Mouse (Mus musculus) spleen, postnatal 0 days (tissue): Measurements from ENCODE around the gene Trim69. TPM values are rescaled to one million over a fixed set of nuclear protein-coding genes. Genes with fewer than 3 reads are reported as not detected.

ENCODE experiments used
- polyA plus RNA-seq: library from polyadenylated mRNA; unstranded; fragments of >200 nt; fragmentation: Nextera tagmentation; extraction: Ambion mirVana; gene quantifications from 2 replicates; pipeline ENCODE4 v1.2.1, GENCODE M21; 2015

The Trim69 gene
- not detected in 2 replicates for polyA plus RNA-seq

DNA sequence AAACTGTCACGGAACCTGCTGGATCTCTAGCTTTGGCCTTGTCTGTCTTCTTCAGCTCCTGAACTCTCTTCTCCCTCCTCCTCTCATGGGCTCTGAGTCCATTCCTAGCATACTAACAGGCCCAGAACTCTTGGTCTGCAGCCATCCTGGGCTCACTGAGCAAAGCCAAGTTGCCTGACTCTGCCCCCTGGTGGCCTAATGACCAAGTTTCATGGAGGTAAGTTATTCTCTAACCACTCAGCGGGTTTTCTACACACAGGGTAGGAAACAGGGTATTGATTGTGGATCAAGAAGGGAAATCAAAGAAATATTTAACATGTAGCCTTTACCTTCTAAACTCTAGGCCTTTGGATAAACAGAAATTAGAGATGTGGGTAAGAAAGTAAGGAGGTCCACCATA lies at the start of gene Trim69:
Gene Trim69 (plus strand): TSS at position 21 of the 400 bp plus-strand sequence.

DNA sequence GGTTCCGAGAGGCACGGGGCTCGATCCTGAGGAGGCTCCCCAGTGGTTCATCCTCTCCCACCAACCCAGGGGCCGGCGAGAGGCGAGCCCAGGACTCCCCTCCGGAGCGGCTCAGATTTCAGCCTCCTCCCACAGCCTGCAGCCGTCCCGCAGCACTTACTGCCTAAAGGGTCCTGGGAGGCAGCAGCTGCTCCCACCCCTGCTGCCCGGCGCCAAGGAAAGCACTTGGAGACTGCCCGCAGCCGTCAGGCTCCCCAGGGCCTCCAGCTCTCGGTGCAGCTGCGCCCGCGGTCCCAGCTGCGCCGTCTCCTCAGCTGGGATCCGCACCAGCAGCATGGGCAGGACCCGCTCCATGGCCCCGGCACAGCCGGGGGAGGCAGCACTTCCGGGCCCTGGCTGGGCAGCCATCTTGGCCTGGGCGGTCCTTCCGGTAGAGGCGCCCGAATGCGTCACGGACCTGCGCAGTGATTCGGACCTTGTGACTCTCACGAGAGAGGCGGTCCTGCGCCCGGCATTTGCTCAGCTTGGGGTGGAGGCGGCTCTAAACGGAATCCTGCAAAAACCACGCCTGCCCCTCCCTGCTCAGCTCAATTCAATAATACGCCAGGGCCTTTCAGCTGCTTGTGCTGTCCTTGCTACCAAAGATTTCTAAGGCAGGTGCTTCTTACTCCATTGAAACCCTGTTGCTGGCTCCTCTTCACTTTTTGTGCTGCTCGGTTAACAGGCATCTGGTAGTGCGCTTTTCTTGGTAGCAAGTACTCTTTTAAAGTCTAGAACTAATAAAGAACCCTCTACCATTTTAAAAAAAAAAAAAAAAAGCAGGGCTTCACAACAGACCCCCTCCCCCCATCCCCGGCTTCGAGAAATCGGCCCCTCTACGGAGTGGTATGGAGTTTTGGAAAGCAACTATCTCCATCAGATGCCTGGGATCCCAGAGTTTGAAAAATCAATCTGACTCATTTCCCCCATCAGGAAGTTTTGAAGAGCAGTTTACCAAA lies 42.2 kb upstream of the Trim69 start, which contains the start of gene Spg11:
Gene Spg11 (minus strand): TSS at position 426 of the 998 bp plus-strand sequence.

GRCm38 (mm10) chr2:122147508-122148241 lies 12.8 kb upstream of the Trim69 start, which contains the start of gene B2m:
Gene B2m, plus strand, starts transcription at chr2:122147686.

GRCm38 (mm10) chr2:122186106-122186505 lies 25.6 kb downstream of the Trim69 start, which contains the start of the genes Patl2 and Terb2:
Gene Patl2, minus strand, starts transcription at chr2:122186189.
Gene Terb2, plus strand, starts transcription at chr2:122186272.

Other genes with a start within 250 kb of the Trim69 start
- 24.3 and 25.8 TPM in 2 replicates for gene Ctdspl2, start 204.7 kb upstream of the Trim69 start, polyA plus RNA-seq
- 0.18 and 0.19 TPM in 2 replicates for gene Mageb3, start 204.6 kb upstream of the Trim69 start, polyA plus RNA-seq
- 14.0 and 15.0 TPM in 2 replicates for gene Eif3j1, start 132.2 kb upstream of the Trim69 start, polyA plus RNA-seq
- 2.8 and 3.2 TPM in 2 replicates for gene Spg11, start 42.3 kb upstream of the Trim69 start, polyA plus RNA-seq
- gene B2m, start 13.0 kb upstream of the Trim69 start, polyA plus RNA-seq, result 646 and 799 TPM in 2 replicates
- 0.15 and 0.18 TPM in 2 replicates for gene Patl2, start 25.5 kb downstream of the Trim69 start, polyA plus RNA-seq
- not detected in 2 replicates for gene Terb2, start 25.6 kb downstream of the Trim69 start, polyA plus RNA-seq
- gene Sord, start 74.0 kb downstream of the Trim69 start, polyA plus RNA-seq, result 43.3 and 45.4 TPM in 2 replicates
- gene Duox2, start 137.7 kb downstream of the Trim69 start, polyA plus RNA-seq, result 0.04 TPM in 1 of 2 replicates, not detected in the other
- not detected in 2 replicates for gene Duoxa2, start 138.2 kb downstream of the Trim69 start, polyA plus RNA-seq
- gene Duoxa1, start 153.0 kb downstream of the Trim69 start, polyA plus RNA-seq, result not detected in 2 replicates
- not detected in 2 replicates for gene Duox1, start 155.0 kb downstream of the Trim69 start, polyA plus RNA-seq
- 2.1 and 3.1 TPM in 2 replicates for gene Shf, start 208.5 kb downstream of the Trim69 start, polyA plus RNA-seq